Mouse (Mus musculus): ENCODE data around the gene Ank3. TPM values are rescaled to one million over a fixed set of nuclear protein-coding genes. Genes with fewer than 3 reads are reported as not detected.
"Not testable (repeated sequence)": the region's sequence is repeated elsewhere in the genome, so short reads cannot be mapped to it uniquely, and the experiment has no call there.

The Ank3 gene
- total RNA-seq, 2 experiments from 2014 or later, result 0.05 TPM; not detected in 1

DNA sequence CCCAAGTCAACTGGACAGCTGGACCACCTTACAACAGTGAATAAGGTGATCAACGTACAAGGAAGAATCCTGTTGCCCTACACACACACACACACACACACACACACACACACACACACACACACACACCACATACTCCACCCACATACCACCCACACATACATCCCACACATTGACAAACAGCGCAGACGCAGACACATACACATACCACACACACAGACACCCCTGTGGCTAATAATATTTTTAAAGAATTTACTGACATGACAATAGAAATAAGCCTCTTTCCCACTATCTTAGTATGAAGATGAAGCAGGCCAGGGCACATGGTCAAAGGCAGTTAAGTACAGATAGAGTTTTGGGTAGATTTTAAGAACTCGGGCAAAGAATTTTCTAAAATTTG is 511.3 kb downstream of the Ank3 start:
- ATAC-seq (replicated peaks; ENCODE audit: poor library complexity, severe bottlenecking), result no peak

GRCm38 (mm10) chr10:69910304-69910703 is 511.7 kb downstream of the Ank3 start:
- peak; percentile 80 for ATAC-seq (replicated peaks; ENCODE audit: poor library complexity, severe bottlenecking)

DNA sequence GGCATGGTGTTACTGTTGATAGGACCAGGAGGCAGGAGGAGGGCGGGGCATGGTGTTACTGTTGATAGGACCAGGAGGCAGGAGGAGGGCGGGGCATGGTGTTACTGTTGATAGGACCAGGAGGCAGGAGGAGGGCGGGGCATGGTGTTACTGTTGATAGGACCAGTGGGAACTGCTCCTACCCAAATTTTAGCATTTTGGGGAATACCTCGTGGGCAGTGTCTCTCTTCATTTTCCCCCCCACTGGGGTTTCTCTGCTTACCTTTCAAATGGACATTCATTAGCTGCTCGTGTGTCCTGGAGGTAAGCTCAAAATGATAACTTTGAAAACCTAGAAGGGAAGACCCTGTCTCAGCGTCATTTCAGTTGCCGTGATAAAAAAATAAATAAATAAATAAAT is 512.2 kb downstream of the Ank3 start:
- not testable (repeated sequence) for ATAC-seq (replicated peaks; ENCODE audit: poor library complexity, severe bottlenecking)

DNA sequence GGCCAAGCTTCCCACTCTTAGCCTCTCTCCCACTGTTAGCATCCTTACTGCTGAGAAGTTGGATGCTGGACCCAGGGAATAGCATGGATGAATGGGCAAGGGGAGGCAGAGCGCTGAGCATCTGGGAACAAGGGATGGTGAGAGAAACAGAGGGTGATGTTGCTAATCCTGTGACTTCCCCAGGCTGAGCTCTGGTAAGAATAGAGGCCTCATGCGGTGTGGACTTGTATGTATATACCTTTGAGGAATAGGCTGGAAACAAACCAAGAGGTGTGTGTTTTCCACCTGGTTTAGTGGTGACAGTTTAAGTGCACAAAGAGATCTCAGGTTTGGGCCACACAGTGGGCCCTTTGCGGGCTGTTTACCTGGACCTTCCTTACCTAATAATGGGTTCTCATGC is 517.0 kb downstream of the Ank3 start:
- ATAC-seq (replicated peaks; ENCODE audit: poor library complexity, severe bottlenecking), result no peak

GRCm38 (mm10) chr10:69916205-69916604 is 517.6 kb downstream of the Ank3 start:
- ATAC-seq (replicated peaks; ENCODE audit: poor library complexity, severe bottlenecking), result no peak

DNA sequence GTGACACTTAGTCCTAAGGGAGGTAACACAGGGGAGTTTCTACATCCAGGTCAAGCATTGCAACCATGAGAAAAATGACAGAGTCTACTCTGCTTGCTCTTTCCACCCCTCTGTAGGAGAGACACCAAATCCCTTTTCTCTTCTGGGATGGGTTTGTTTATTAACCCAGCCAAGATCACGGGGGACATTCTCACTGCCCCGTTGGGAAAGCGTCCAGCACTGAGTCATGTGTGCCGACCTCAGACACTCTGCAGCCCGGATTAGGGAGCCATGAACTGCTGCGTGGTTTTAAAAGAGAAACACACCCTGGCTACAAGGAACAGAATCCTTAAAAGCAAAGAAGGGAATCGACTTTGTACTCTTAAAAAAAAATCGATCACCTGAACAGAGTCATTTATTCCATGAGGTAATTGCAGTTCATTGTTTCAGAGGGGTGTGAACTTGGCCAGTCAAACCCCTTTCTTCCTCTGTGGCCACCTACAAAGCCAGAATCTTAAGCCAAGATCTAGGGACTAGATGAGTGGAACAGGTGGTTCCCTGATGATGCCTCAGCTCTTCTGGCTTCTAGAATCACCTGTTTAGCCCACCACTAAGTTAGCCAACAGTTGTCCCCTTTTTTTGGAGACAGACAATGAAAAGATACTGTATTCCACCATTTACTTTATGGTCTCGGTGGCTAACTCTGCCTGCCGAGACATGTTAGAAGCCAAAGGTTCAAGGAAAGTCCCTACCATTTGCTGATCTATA is 518.3 kb downstream of the Ank3 start:
- ATAC-seq (replicated peaks; ENCODE audit: poor library complexity, severe bottlenecking), result no peak

GRCm38 (mm10) chr10:69917711-69918110 is 519.1 kb downstream of the Ank3 start:
- no peak for ATAC-seq (replicated peaks; ENCODE audit: poor library complexity, severe bottlenecking)

DNA sequence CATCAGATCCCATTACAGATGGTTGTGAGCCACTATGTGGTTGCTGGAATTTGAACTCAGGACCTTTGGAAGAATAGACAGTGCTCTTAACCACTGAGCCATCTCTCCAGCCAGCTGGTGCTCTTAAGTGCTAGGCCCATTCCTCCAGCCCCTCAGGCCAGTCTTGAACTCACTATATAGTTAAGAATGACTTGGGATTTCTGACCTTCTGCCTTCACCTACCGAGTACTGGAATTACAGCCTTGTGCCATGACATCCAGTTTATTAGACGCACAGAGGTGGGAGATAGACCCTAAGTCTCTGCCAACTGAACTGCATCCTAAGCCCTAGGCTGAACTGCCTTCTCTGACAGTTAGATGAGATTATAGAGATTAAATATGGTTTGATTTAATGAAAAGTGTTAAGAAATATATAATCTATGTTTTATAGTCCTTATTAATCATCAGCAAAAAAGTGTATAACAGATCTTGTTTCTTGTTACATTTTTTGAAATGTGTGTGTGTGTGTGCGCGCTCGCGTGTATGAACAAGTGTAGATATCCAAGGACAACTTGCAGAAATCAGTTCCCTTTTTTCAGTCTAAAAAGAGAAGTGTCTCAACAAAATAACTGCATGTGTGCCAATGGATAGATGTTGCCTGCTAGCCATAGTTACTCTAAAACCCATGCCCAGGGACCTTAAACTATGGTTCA is 520.0 kb downstream of the Ank3 start:
- ATAC-seq (replicated peaks; ENCODE audit: poor library complexity, severe bottlenecking), result peak; percentile 87

GRCm38 (mm10) chr10:69919152-69919492 is 520.5 kb downstream of the Ank3 start:
- no peak; the same call in 1 of the 2 replicates for ATAC-seq (replicated peaks; ENCODE audit: poor library complexity, severe bottlenecking)

- no peak for ATAC-seq (replicated peaks; ENCODE audit: poor library complexity, severe bottlenecking)
Observed at GRCm38 (mm10) chr10:69919746-69920145, 521.2 kb downstream of the Ank3 start.

- no peak for ATAC-seq (replicated peaks; ENCODE audit: poor library complexity, severe bottlenecking)
Observed at GRCm38 (mm10) chr10:69922076-69922475, 523.5 kb downstream of the Ank3 start.

GRCm38 (mm10) chr10:69923801-69924200 is 525.2 kb downstream of the Ank3 start:
- no peak for ATAC-seq (replicated peaks; ENCODE audit: poor library complexity, severe bottlenecking)

GRCm38 (mm10) chr10:69924321-69924720 is 525.7 kb downstream of the Ank3 start:
- 0 out of 2 replicates have a peak, but pooled peaks have one; percentile 14 for ATAC-seq (replicated peaks; ENCODE audit: poor library complexity, severe bottlenecking)

DNA sequence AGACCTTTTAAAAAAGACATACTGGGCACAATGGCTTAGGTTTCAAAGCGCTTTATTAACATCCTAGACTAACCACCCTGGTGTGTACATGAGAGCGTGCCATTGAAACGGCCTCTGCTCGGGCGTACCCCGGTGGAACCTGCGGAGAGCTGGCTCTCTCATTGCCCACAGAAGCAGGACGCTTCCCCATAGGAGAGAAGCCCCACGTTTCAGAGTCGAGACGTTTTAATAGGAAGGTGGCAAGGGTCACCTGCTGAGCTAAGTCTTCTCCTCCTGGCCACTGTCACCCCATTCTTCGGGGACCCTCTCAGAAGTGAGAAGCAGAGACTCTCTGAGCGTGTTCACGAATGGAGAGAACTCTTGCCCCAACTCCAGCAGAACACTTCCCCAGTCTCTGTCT is 526.3 kb downstream of the Ank3 start:
- peak; percentile 38; the same call in 1 of the 2 replicates for ATAC-seq (replicated peaks; ENCODE audit: poor library complexity, severe bottlenecking)

GRCm38 (mm10) chr10:69925285-69926157 is 526.9 kb downstream of the Ank3 start:
- peak; percentile 21; the same call in 1 of the 2 replicates for ATAC-seq (replicated peaks; ENCODE audit: poor library complexity, severe bottlenecking)

DNA sequence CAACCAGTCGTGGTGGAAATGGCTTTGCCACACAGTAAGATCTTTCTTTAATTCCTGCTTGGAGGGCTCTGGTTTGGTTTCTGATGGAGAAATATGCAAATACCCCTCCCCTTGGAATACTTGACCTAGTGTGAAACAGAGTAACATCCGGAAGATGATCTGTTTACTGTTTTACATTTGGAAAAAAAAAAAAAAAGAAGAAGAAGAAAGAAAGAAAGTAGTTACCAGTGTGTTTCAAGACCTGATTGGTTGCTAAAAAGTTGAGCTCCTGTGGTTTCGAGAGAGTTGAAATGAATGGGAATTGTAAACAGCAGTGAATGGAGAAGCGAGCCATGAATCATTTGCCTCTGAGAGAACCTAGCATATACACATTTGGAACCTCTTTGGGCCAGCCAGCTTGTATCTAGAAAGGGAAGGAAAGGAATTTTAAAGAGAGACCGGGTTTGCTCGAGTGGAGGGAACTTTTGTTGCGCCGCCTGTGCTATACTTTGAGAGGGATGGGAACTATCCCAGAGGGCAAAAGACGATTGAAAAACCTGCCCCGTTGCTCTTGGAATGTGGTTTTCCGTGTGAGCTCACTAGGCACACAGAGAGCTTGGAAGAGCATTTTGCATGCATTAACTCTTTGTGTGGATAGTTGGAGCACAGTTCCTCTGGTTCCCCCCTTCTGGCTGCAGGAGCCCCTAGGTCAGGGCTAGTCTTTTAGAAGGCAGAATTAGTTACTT is 527.7 kb downstream of the Ank3 start:
- no peak for ATAC-seq (replicated peaks; ENCODE audit: poor library complexity, severe bottlenecking)

DNA sequence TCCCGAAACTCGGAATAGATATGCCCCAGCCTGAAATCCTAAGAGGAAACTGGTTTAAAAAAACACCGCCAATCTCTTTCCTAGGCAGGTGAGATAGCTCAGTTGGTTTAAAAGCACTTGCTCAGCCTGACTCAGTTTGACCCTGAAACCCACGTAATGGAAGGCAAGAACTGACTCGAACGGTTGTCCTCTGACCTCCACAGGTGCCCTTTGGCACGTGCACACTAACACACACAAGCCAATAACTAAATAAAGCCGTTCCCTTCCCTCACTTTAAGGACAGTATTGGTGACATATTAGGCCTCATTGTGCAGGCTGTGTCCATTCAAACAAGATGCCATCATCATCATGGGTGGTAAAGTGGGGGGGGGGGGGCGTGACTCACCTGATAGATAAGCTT is 528.4 kb downstream of the Ank3 start:
- ATAC-seq (replicated peaks; ENCODE audit: poor library complexity, severe bottlenecking), result no peak

- no peak for ATAC-seq (replicated peaks; ENCODE audit: poor library complexity, severe bottlenecking)
Observed at GRCm38 (mm10) chr10:69928358-69928757, 529.8 kb downstream of the Ank3 start.

- ATAC-seq (replicated peaks; ENCODE audit: poor library complexity, severe bottlenecking), result no peak
Observed at GRCm38 (mm10) chr10:69930503-69930902, 531.9 kb downstream of the Ank3 start.

GRCm38 (mm10) chr10:69936443-69937067 is 538.0 kb downstream of the Ank3 start:
- no peak for ATAC-seq (replicated peaks; ENCODE audit: poor library complexity, severe bottlenecking)
